Mouse (Mus musculus) lung, embryonic 14.5 days (tissue): ENCODE measurements around the gene Pus10. TPM values are rescaled to one million over a fixed set of nuclear protein-coding genes. Genes with fewer than 3 reads are reported as not detected.

Source experiments
- ATAC-seq: fragments of 200-750 bp; cut with Nextera tagmentation; 2 replicates; pipeline ENCODE4 v1.8.0; 2017; ENCODE audit warnings: mild to moderate bottlenecking, moderate TSS enrichment, moderate library complexity; ENCODE audit not compliant: insufficient read depth
- DNase-seq: peaks from one replicate; pipeline ENCODE4 v3.0.0-alpha.2; 2015
- H3K27ac ChIP-seq: fragments of 300-500 bp; sonication (generic); 2 replicates; pipeline ENCODE4 v1.5.1; 2014; ENCODE audit warnings: low read depth, mild to moderate bottlenecking, moderate library complexity
- H3K27me3 ChIP-seq: fragments of 300-500 bp; sonication (generic); 2 replicates; pipeline ENCODE4 v1.6.1; 2014; ENCODE audit warnings: low read length, control low read depth; ENCODE audit not compliant: insufficient read depth
- H3K36me3 ChIP-seq: fragments of 300-500 bp; sonication (generic); 2 replicates; pipeline ENCODE4 v1.6.1; 2014; ENCODE audit warnings: control low read depth; ENCODE audit not compliant: insufficient read depth
- H3K4me1 ChIP-seq: fragments of 300-500 bp; sonication (generic); 2 replicates; pipeline ENCODE4 v1.6.1; 2014; ENCODE audit warnings: antibody characterized with exemption, control low read depth; ENCODE audit not compliant: insufficient read depth
- H3K4me2 ChIP-seq: fragments of 300-500 bp; sonication (generic); 2 replicates; pipeline ENCODE4 v1.6.1; 2014; ENCODE audit warnings: mild to moderate bottlenecking
- H3K4me3 ChIP-seq: fragments of 300-500 bp; sonication (generic); 2 replicates; pipeline ENCODE4 v1.5.1; 2014; ENCODE audit warnings: low read depth, low read length
- H3K9ac ChIP-seq: fragments of 300-500 bp; sonication (generic); 2 replicates; pipeline ENCODE4 v1.6.1; 2014
- H3K9me3 ChIP-seq: fragments of 300-500 bp; sonication (generic); 2 replicates; pipeline ENCODE4 v1.6.1; 2016; ENCODE audit warnings: low read depth, low read length, control low read depth
- CTCF ChIP-seq: IDR thresholded peaks from 2 replicates; pipeline ENCODE4 v1.5.1; 2016; ENCODE audit warnings: antibody characterized with exemption, low read depth
- WGBS: fragments of 180-500 bp; shearing (Covaris S2); extraction: QIAGEN DNeasy Blood & Tissue Kit; methylation state at CpG from one replicate; pipeline ENCODE4 v1.1.7; 2014; 5-methylcytosine and 5-hydroxymethylcytosine counted together
- polyA plus RNA-seq: library from polyadenylated mRNA; unstranded; fragments of >200 nt; fragmentation: Nextera tagmentation; extraction: Ambion mirVana; gene quantifications from 2 replicates; pipeline ENCODE4 v1.2.1, GENCODE M21; 2014

Pus10 gene
- polyA plus RNA-seq, result 20.2 and 24.9 TPM in 2 replicates

DNA sequence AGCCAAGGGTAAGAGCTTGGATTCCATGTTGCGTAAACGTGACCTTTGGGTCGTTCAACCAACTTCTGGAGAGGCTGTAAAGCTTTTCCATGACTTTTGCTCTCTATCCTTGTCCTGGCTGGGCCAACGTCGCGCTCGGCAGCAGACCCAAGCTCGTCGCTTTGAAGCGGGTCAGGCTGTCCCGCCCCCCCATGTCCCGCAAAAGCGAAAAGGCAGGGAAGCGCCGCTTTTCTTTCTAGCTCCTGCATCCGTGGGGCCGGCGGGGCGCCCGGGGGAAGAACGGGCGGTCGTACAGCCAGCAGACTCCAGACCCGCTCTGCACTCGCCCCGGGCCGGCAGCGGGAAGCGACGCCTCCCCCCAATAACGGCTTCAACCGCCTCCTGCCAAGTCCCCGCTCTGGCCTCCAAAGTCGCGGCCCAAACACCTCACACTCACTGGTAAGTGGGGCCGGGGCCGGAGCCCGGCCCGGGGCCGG is at the start of gene Pus10:
Gene Pus10 (plus strand): TSS at position 364 of the 476 bp plus-strand sequence.
- H3K4me2 ChIP-seq, result peak within 1 kb of the TSS; percentile 73
- DNase-seq (peak; percentile 72), ATAC-seq (peak; percentile 69; the same call in 1 of the 2 replicates)
- no peaks in the 10 kb centered on the region for H3K27me3 ChIP-seq
- H3K9me3 ChIP-seq, result no peaks in the 10 kb centered on the region
- peak within 1 kb of the TSS; percentile 90 for H3K27ac ChIP-seq
- H3K4me3 ChIP-seq, result peak within 1 kb of the TSS; percentile 89
- no peak for TF ChIP-seq CTCF
- H3K4me1 ChIP-seq, result no peaks in the 10 kb centered on the region
- peaks cover 5% of the 10 kb centered on the region; the same call in 1 of the 2 replicates for H3K36me3 ChIP-seq
- WGBS, result under 1% methylated on average over 40 of the region's 40 CpGs
- H3K9ac ChIP-seq, result peak within 1 kb of the TSS; percentile 87

DNA sequence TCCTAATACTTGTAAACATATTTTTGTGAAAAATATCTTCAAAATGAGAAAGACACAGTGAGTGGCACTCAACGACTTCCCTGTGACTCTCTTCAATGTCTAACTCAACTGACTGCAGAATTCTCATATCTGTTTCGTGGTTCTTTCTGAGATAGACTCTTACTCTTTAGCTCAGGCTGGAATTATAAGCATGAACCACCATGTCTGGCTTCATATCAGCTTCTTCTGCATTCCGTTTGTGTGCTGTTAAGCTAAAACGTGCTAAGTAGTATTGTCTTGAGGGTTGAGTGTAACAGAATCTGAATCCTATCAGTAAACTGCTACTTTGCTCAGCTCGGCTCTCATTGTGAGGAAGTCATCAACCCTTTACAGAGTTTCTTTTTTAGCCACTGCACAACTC is 46.5 kb upstream of the Pus10 start:
- WGBS, result 74% methylated on average over 5 of the region's 5 CpGs
- no peak overlapping the region for H3K4me3 ChIP-seq
- ATAC-seq (no peak), DNase-seq (no peak)
- H3K9me3 ChIP-seq, result no peaks in the 10 kb centered on the region
- H3K36me3 ChIP-seq, result peaks cover 20% of the 10 kb centered on the region
- no peaks in the 10 kb centered on the region for H3K27me3 ChIP-seq
- H3K4me2 ChIP-seq, result no peak overlapping the region
- no peak overlapping the region for H3K9ac ChIP-seq
- H3K4me1 ChIP-seq, result no peaks in the 10 kb centered on the region
- no peak for TF ChIP-seq CTCF
- H3K27ac ChIP-seq, result no peak overlapping the region

DNA sequence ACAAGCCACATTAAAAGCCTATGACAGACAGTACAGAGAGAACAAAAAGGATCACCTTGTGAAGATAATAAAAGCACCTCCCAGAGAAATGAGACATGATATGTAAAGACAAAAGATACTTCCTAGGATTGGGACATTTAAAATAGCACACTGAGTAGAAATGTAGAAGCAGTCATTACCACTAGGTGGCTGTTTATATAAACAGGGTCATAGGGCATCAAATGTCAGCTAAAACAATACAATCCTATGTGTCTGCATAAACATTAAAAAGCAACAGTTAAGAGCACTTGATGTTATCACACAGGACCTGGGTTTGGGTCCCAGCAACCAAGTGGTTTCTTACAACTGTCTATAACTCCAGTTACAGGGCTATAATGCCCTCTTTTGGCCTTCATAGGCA is 34.8 kb upstream of the Pus10 start:
- H3K9me3 ChIP-seq, result no peaks in the 10 kb centered on the region
- H3K27ac ChIP-seq, result no peak overlapping the region
- no peak for DNase-seq
- H3K4me1 ChIP-seq, result no peaks in the 10 kb centered on the region
- no peak; the same call in 1 of the 2 replicates for TF ChIP-seq CTCF
- no peak overlapping the region for H3K4me2 ChIP-seq
- ATAC-seq, result no peak
- H3K4me3 ChIP-seq, result no peak overlapping the region
- H3K9ac ChIP-seq, result no peak overlapping the region
- H3K36me3 ChIP-seq, result peaks cover 8% of the 10 kb centered on the region; the same call in 1 of the 2 replicates
- no peaks in the 10 kb centered on the region for H3K27me3 ChIP-seq

DNA sequence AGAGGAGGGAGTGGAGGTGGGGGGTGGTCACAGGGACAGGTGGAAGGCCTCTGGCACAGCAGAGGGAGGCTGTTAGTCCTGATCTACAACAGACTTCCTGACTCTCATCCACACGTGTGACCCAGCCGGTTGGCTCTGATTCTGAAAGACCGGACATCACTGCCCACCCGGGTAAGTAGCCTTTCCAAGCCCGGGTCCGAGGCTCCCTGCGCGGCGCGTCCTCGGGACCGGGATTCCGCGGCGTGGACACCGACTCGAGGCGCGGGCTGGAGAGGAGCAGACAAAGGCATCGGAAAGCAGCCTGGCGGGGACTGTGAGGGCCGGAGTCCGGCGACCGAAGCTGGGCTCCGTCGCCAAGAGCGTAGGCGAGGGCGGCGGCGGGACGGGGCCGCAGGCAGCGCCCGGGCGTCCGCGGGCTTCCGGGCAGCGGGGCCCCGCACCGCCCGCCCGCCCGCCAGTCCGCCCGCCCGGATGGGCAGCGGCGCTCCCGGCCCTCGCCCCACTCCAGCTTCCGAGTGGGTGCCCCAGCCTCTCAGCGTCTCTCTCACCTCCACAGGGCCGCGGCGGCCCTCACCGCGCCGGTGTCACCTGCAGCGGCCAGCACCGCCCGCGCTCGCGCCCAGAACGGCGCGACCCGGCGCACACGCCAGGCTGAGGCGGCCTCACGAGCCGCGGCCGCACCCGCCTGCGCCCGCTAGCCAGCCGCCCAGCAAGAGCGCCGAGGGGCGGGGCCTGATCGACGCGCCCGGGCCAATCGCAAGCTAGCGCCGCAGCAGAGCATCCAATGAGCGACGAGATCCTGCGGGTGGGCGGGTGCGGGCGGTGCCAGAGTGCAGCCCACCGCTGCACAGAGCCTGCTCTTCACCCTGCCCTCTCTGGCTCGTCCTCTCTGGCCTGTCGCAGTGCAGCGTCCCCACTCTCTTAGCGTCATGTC is 32.3 kb upstream of the Pus10 start, which contains the start of gene 0610010F05Rik:
Gene 0610010F05Rik (minus strand): TSS at position 695 of the 934 bp plus-strand sequence.
- no peak for TF ChIP-seq CTCF
- under 1% methylated on average over 94 of the region's 103 CpGs for WGBS
- H3K36me3 ChIP-seq, result 0 out of 2 replicates have a peak, but pooled peaks cover 6% of the 10 kb centered on the region
- H3K4me3 ChIP-seq, result peak within 1 kb of the TSS; percentile 80
- H3K9ac ChIP-seq, result peak within 1 kb of the TSS; percentile 88
- H3K4me1 ChIP-seq, result no peaks in the 10 kb centered on the region
- H3K27ac ChIP-seq, result peak within 1 kb of the TSS; percentile 86
- DNase-seq, result peak; percentile 97
- no peaks in the 10 kb centered on the region for H3K9me3 ChIP-seq
- H3K4me2 ChIP-seq, result peak within 1 kb of the TSS; percentile 82
- no peaks in the 10 kb centered on the region for H3K27me3 ChIP-seq
- ATAC-seq, result peak; percentile 100

DNA sequence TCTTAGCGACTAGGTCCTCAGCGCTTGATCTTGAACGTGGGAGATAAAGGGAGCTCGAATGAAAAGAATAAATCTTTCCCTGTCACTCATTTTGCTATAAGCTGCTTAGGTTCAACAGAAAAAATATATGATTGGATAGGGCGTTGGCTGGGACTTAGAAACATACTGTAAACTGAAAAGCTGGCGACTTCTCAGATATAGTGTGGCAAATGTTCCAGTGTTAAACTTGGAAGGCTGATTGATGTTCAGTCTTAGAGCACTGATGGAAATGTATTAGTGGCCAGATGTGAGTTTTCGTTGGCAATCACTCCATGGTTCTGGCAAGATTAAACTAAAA is 31.6 kb upstream of the Pus10 start:
- no peak overlapping the region for H3K9ac ChIP-seq
- H3K4me3 ChIP-seq, result peak overlapping the region; percentile 80
- H3K36me3 ChIP-seq, result 0 out of 2 replicates have a peak, but pooled peaks cover 4% of the 10 kb centered on the region
- no peaks in the 10 kb centered on the region for H3K9me3 ChIP-seq
- 6% methylated on average over 7 of the region's 7 CpGs for WGBS
- no peak for TF ChIP-seq CTCF
- ATAC-seq, result peak; percentile 30
- H3K27ac ChIP-seq, result no peak overlapping the region
- peak overlapping the region; percentile 82 for H3K4me2 ChIP-seq
- H3K27me3 ChIP-seq, result no peaks in the 10 kb centered on the region
- DNase-seq, result no peak
- no peaks in the 10 kb centered on the region for H3K4me1 ChIP-seq

DNA sequence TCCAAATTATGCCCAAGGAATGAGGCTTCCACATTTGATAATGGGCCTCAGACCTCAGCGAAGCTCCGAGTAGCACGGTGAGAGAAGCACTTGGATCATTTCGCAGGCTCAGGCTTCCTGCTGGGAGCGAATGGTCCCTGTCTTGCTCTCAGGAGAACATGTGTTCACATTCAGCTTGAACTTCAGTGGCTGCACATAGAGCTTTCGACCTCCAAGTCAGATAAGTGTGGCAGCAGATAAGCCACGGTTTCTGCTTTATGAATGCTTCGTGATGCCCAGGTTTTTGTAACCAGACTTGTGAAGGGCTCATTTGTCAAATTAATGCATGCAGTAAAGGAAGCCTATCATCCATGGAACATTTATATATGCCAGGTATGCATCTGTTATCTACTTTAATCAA is 30.9 kb upstream of the Pus10 start:
- H3K27ac ChIP-seq, result no peak overlapping the region
- 0 out of 2 replicates have a peak, but pooled peaks cover 4% of the 10 kb centered on the region for H3K36me3 ChIP-seq
- 61% methylated on average over 8 of the region's 8 CpGs for WGBS
- no peak for DNase-seq
- H3K9ac ChIP-seq, result no peak overlapping the region
- no peak for TF ChIP-seq CTCF
- no peaks in the 10 kb centered on the region for H3K9me3 ChIP-seq
- H3K4me3 ChIP-seq, result no peak overlapping the region
- H3K4me1 ChIP-seq, result no peaks in the 10 kb centered on the region
- H3K4me2 ChIP-seq, result no peak overlapping the region
- H3K27me3 ChIP-seq, result no peaks in the 10 kb centered on the region
- no peak for ATAC-seq

DNA sequence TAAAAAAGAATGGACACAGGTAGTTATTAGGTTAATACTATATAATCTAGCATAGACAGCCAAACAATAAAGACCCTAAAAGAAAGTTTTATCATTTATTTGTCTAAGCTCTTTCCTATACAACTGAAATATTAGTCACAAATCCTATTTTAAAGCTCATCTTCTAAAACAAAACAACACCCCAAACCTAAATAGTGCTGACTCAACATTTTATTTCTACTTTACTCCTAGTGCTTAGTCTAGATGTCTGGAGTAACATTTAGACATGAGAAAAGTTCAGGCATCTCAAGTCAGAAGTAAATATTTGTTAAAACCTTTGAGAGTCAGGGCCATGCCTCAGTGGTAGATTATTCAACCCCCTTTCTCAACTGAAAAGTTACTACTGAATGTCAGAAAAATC is 18.0 kb upstream of the Pus10 start:
- Histone ChIP-seq H3K27me3 (no peaks in the 10 kb centered on the region), H3K36me3 (peaks cover 16% of the 10 kb centered on the region), H3K27ac (no peak overlapping the region), H3K4me1 (no peaks in the 10 kb centered on the region), H3K9ac (no peak overlapping the region), H3K4me2 (no peak overlapping the region), H3K4me3 (no peak overlapping the region), H3K9me3 (no peaks in the 10 kb centered on the region)
- TF ChIP-seq CTCF, result no peak
- ATAC-seq (no peak), DNase-seq (no peak)
